In the genomic region with DNA sequence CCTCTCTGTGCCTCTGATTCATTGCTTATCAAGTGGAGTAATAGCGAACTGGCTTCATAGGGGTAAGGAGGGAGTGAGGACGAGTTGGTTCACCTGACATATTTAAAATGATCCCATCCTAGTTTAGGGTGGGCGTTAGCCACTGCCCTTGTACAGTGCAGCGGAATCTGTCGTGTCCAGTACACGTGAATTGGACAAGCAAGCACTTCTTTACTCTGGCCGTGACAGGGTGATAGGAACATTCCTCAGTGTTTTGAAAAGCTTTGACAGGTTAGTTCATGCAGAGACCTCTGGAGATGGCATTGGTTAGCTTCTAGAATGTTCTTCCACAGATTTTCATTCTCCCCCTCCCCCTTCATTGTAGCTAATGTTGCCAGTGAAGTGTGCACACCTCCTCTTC, we compare ENCODE assay signal across 23 mouse cellular contexts. TPM values are rescaled to one million over a fixed set of nuclear protein-coding genes. Genes with fewer than 3 reads are reported as not detected.
"Had no signal": no experiment of that assay in that cellular context is flagged by ENCODE, and none has a peak within 500 bp of the region (broad histone marks: within the 10 kb centered on the region; RNA-seq: fewer than 3 reads in every experiment).

No protein-coding gene starts in this region.

- H3K27me3 ChIP-seq: heart, embryonic 12.5 days; intestine, embryonic 15.5 days had no signal

- ATAC-seq: hindbrain, embryonic 16.5 days; inflammation-experienced regulatory T-cells, adult 6 months; intestine, embryonic 15.5 days had no signal

- DNase-seq: gastrocnemius, postnatal 25 days; heart, adult 18-20 months; heart, postnatal 10 days; heart, postnatal 4 days; kidney, adult 18-20 months; kidney, adult 8-10 months; kidney, postnatal 10 days; kidney, postnatal 4 days; liver; liver, embryonic 13.5 days had no signal

- H3K9me3 ChIP-seq: heart, embryonic 10.5 days; intestine, embryonic 15.5 days; limb, embryonic 10.5 days; liver, embryonic 13.5 days had no signal

- H3K36me3 ChIP-seq: heart, embryonic 10.5 days; hindbrain, embryonic 10.5 days; hindbrain, embryonic 12.5 days; limb, embryonic 10.5 days; limb, embryonic 12.5 days; liver, embryonic 13.5 days had no signal

- H3K4me2 ChIP-seq: heart, embryonic 12.5 days; hindbrain, embryonic 12.5 days; hindbrain, embryonic 14.5 days; intestine, embryonic 15.5 days; limb, embryonic 12.5 days; liver, embryonic 13.5 days had no signal

- H3K9ac ChIP-seq: heart, embryonic 12.5 days; hindbrain, embryonic 12.5 days; hindbrain, embryonic 14.5 days; intestine, embryonic 15.5 days; limb, embryonic 12.5 days; liver, embryonic 13.5 days had no signal

- H3K27ac ChIP-seq: heart, embryonic 10.5 days; hindbrain, embryonic 10.5 days; hindbrain, embryonic 12.5 days; hindbrain, embryonic 14.5 days; intestine, embryonic 15.5 days; layer of hippocampus, adult 2 months; left cerebral cortex, adult 2 months; limb, embryonic 10.5 days; limb, embryonic 12.5 days; liver, embryonic 13.5 days had no signal

- H3K4me3 ChIP-seq: heart, embryonic 10.5 days; heart, embryonic 12.5 days; hindbrain, embryonic 10.5 days; hindbrain, embryonic 12.5 days; intestine, embryonic 15.5 days; layer of hippocampus, adult 2 months; left cerebral cortex, adult 2 months; limb, embryonic 10.5 days; limb, embryonic 12.5 days; liver, embryonic 13.5 days had no signal

RNA-seq across cellular contexts. Expression of a gene that starts 33.7 kb away (rescaled TPM):
- polyA plus RNA-seq: frontal cortex, adult 2 months; inflammation-experienced regulatory T-cells, adult 6 months; liver, embryonic 13.5 days had no signal
